9 mouse cellular contexts compared by ENCODE assay signal in the genomic region with DNA sequence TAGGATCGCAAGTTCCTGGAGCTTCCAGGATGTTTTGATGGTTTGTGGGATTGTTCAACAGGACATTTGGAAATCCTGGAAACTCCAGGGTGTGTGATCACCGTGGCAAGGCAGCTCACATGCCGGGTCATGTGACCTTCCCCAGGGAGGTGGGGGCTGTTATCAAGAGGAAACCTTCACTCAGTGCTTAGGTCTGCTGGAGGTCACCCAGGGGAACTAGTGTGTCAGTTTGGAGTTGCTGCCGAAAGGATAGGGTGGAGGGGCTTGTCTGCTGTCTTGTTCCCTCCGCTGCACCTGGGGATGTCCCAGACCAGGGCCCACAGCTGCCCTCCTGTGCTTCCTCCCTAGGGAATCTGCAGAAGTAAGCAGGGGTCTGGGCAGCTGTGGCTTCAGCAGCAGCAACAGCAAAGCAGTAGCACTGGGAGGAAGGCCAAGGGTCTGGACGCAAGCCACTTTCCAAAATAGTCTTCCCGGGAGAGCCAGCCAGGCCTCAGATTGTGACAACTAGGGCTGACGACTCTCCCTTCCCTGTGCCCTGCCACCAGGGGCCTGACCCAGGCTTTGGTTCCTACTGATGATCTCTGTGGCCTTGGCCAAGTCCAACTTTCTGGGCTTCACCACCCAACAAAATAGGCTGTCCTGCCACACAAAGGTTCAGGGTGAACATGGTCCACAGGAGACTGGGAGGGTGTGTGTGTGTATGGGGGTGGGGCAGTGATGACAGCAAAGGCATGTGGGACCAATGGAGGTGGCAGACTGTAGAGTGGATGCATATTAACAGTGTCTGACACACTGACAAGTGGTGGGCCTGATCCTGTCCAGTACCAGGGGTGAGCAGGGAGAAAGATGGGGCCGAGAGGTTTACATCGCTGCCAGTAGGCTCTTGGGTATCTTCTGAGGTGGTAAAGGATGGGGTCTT. TPM values are rescaled to one million over a fixed set of nuclear protein-coding genes. Genes with fewer than 3 reads are reported as not detected.
DNase-seq lines count a peak whose midpoint lies in the region; ATAC-seq and TF ChIP-seq lines count a peak whose summit lies in the region.
"Had no signal": no experiment of that assay in that cellular context is flagged by ENCODE, and none has a peak within 500 bp of the region (broad histone marks: within the 10 kb centered on the region; RNA-seq: fewer than 3 reads in every experiment).

No protein-coding gene starts in this region.

- peak overlapping the region; percentile 49 for H3K4me2 ChIP-seq in heart, embryonic 13.5 days
- H3K4me2 ChIP-seq in liver, embryonic 12.5 days = no peak overlapping the region
- no peak overlapping the region for H3K4me2 ChIP-seq in stomach, postnatal 0 days (replicated peaks; ENCODE audit: low read depth)
- H3K4me2 ChIP-seq: limb, embryonic 13.5 days had no signal

- no peak for TF ChIP-seq POLR2A in spleen, adult 2 months (IDR thresholded peaks at IDR 0.05; ENCODE audit: low read depth, low read length)

- no peak for TF ChIP-seq EP300 in stomach, postnatal 0 days (optimal IDR thresholded peaks at IDR 0.05)

- ATAC-seq in cerebellum, adult (ENCODE audit: insufficient number of reproducible peaks, low FRiP score, low TSS enrichment) = no peak
- ATAC-seq in heart, embryonic 13.5 days (ENCODE audit: extremely low read depth, insufficient number of reproducible peaks, low FRiP score, low TSS enrichment) = peak; percentile 43; the same call in 1 of the 2 replicates
- 0 out of 2 replicates have a peak, but pooled peaks have one; percentile 3 for ATAC-seq in liver, embryonic 12.5 days
- ATAC-seq in stomach, postnatal 0 days (ENCODE audit: low FRiP score, low TSS enrichment) = peak; percentile 13; the same call in 1 of the 2 replicates

- H3K9ac ChIP-seq in heart, embryonic 13.5 days = peak overlapping the region; percentile 65
- no peak overlapping the region for H3K9ac ChIP-seq in liver, embryonic 12.5 days
- H3K9ac ChIP-seq in stomach, postnatal 0 days (ENCODE audit: low read length) = no peak overlapping the region
- H3K9ac ChIP-seq: limb, embryonic 13.5 days had no signal

- no peaks in the 10 kb centered on the region for H3K9me3 ChIP-seq in heart, embryonic 13.5 days
- no peaks in the 10 kb centered on the region for H3K9me3 ChIP-seq in liver, embryonic 12.5 days (replicated peaks)
- no peaks in the 10 kb centered on the region for H3K9me3 ChIP-seq in stomach, postnatal 0 days (ENCODE audit: control insufficient read depth, low read length)
- H3K9me3 ChIP-seq: limb, embryonic 13.5 days had no signal

- H3K27me3 ChIP-seq in spleen, adult 2 months (ENCODE audit: control insufficient read depth, insufficient read depth, low read length) = no peaks in the 10 kb centered on the region
- no peaks in the 10 kb centered on the region for H3K27me3 ChIP-seq in heart, embryonic 13.5 days (replicated peaks)
- no peaks in the 10 kb centered on the region for H3K27me3 ChIP-seq in liver, embryonic 12.5 days (replicated peaks)
- H3K27me3 ChIP-seq in stomach, postnatal 0 days (ENCODE audit: control insufficient read depth, insufficient read depth, low read length) = no peaks in the 10 kb centered on the region
- H3K27me3 ChIP-seq: limb, embryonic 13.5 days had no signal

- H3K27ac ChIP-seq in spleen, adult 2 months (ENCODE audit: insufficient read depth, low read length) = 0 out of 2 replicates have a peak overlapping the region, but pooled peaks have one; percentile 8
- H3K27ac ChIP-seq in heart, embryonic 13.5 days (replicated peaks) = peak overlapping the region; percentile 91
- no peak overlapping the region for H3K27ac ChIP-seq in liver, embryonic 12.5 days
- H3K27ac ChIP-seq in stomach, postnatal 0 days (replicated peaks) = 0 out of 2 replicates have a peak overlapping the region, but pooled peaks have one; percentile 14
- H3K27ac ChIP-seq: limb, embryonic 13.5 days had no signal

- peak; percentile 66 to 75 for DNase-seq in cerebellum, postnatal 10 days
- no peak for DNase-seq in spleen, adult 2 months (ENCODE audit: low read depth in 1 of 2, low spot score in 2 of 2)
- no peak for DNase-seq in spleen, adult 12 weeks (ENCODE audit: low spot score)
- no peak for DNase-seq in stomach, postnatal 0 days (ENCODE audit: low spot score)
- no peak for DNase-seq in urinary bladder, adult 18-20 months (ENCODE audit: low spot score in 2 of 2)

- H3K4me3 ChIP-seq in spleen, adult 2 months (ENCODE audit: extremely low read depth, insufficient read depth, insufficient read length) = no peak overlapping the region
- H3K4me3 ChIP-seq in heart, embryonic 13.5 days = peak overlapping the region; percentile 6; the same call in 1 of the 2 replicates
- no peak overlapping the region for H3K4me3 ChIP-seq in liver, embryonic 12.5 days
- H3K4me3 ChIP-seq in stomach, postnatal 0 days (ENCODE audit: low read depth, low read length) = no peak overlapping the region
- H3K4me3 ChIP-seq: limb, embryonic 13.5 days had no signal

- no peaks in the 10 kb centered on the region for H3K36me3 ChIP-seq in spleen, adult 2 months (ENCODE audit: control insufficient read depth, insufficient read depth, low read length)
- H3K36me3 ChIP-seq in heart, embryonic 13.5 days = peaks cover 39% of the 10 kb centered on the region
- peaks cover 36% of the 10 kb centered on the region for H3K36me3 ChIP-seq in liver, embryonic 12.5 days
- peaks cover 7% of the 10 kb centered on the region; the same call in 1 of the 2 replicates for H3K36me3 ChIP-seq in stomach, postnatal 0 days (ENCODE audit: control insufficient read depth, insufficient read depth, low read length)

- WGBS in spleen, adult 2 months = 39% methylated on average over 10 of the region's 10 CpGs
- WGBS in heart, embryonic 13.5 days = 25% methylated on average over 10 of the region's 10 CpGs
- WGBS in liver, embryonic 12.5 days (ENCODE audit: insufficient replicate concordance) = 50% methylated on average over 10 of the region's 10 CpGs
- 60% methylated on average over 10 of the region's 10 CpGs for WGBS in stomach, postnatal 0 days

- H3K4me1 ChIP-seq in spleen, adult 2 months (ENCODE audit: control insufficient read depth, insufficient read depth, insufficient read length) = peaks cover 15% of the 10 kb centered on the region; the same call in 1 of the 2 replicates
- H3K4me1 ChIP-seq in heart, embryonic 13.5 days = peaks cover 23% of the 10 kb centered on the region
- H3K4me1 ChIP-seq in liver, embryonic 12.5 days = peaks cover 11% of the 10 kb centered on the region; the same call in 1 of the 2 replicates
- no peaks in the 10 kb centered on the region for H3K4me1 ChIP-seq in stomach, postnatal 0 days (replicated peaks; ENCODE audit: control insufficient read depth, insufficient read depth)
- H3K4me1 ChIP-seq: limb, embryonic 13.5 days had no signal

- no peak for TF ChIP-seq CTCF in spleen, adult 2 months (IDR thresholded peaks at IDR 0.05; ENCODE audit: extremely low read depth, insufficient read depth, insufficient read length, insufficient replicate concordance)
- TF ChIP-seq CTCF in stomach, postnatal 0 days (IDR thresholded peaks at IDR 0.05; ENCODE audit: low read depth) = no peak

RNA-seq across cellular contexts. Expression of gene Adamts7, which starts 35.9 kb away (rescaled TPM):
- polyA plus RNA-seq in spleen, adult 2 months (2012; rRNA removed) = 3.5 and 4.6 TPM in 2 replicates
- 6.8 and 7.9 TPM in 2 replicates for polyA plus RNA-seq in heart, embryonic 13.5 days (2015; fragmentation: Nextera tagmentation; extraction: Ambion mirVana)
- polyA plus RNA-seq in liver, embryonic 12.5 days (2016; fragmentation: Nextera tagmentation; extraction: Ambion mirVana) = 1.4 and 1.5 TPM in 2 replicates
- polyA plus RNA-seq in stomach, postnatal 0 days (2015; fragmentation: Nextera tagmentation; extraction: Ambion mirVana) = 2.7 and 3.2 TPM in 2 replicates

Comparison
In these comparisons a context has a peak if more than half of its experiments do, and no peak if none do; other contexts are left out.
1. DNase-seq: peak in cerebellum, postnatal 10 days (2 of 2); none in spleen, adult 2 months (0 of 2), spleen, adult 12 weeks (single experiment), stomach, postnatal 0 days (single experiment) and urinary bladder, adult 18-20 months (0 of 2).